Mouse (Mus musculus) common myeloid progenitor, adult 5-6 weeks (primary cell): ENCODE measurements around the gene Rapgef4. TPM values are rescaled to one million over a fixed set of nuclear protein-coding genes. Genes with fewer than 3 reads are reported as not detected.

Source experiments
- ATAC-seq: replicated peaks from 2 replicates; pipeline ENCODE4 v1.8.0; 2016; ENCODE audit warnings: low read depth, mild to moderate bottlenecking, moderate TSS enrichment, inconsistent platforms; ENCODE audit not compliant: poor library complexity, severe bottlenecking
- total RNA-seq: library from RNA; stranded (forward); fragments of 200-1000, 187-1606 nt; gene quantifications from 2 replicates; pipeline ENCODE4 v1.2.3, GENCODE M21; 2017

Rapgef4 gene
- total RNA-seq, 1 experiment from 2014 or later: 0.64 TPM

DNA sequence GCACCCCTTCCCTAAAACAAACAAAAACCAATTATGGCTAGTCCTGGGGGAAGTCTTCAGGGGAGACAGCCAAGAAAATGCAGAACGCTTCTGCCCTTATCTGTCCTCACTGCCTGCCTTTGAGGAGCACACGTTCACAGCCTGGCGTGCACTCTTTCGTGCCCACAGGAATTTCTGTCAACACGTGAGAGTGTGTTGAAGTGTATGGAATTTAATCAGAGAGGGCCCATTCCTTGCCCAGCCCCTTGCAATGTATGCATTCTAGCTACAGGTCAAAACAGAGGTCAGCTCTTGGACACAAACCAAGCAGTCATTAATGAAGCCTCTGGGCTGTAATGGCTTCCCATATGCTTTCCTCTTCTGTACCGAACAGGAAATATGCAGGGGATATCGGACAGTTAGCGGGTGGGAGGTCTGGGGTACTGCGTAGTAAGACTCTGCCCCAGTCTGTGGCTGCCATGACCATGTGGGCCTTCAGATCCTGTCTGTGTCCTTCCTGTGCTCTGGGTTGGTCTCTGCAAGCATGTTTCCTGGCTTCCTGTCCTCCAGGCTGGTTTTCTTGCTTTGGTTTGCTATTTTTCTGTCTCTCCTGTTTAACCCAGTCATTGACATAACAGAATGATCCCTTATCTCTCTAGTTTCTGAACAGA is 188.5 kb downstream of the Rapgef4 start:
- ATAC-seq: peak; percentile 33; the same call in 1 of the 2 replicates

- ATAC-seq: peak; percentile 97
Observed at GRCm38 (mm10) chr2:72170546-72170945, 189.5 kb downstream of the Rapgef4 start.

DNA sequence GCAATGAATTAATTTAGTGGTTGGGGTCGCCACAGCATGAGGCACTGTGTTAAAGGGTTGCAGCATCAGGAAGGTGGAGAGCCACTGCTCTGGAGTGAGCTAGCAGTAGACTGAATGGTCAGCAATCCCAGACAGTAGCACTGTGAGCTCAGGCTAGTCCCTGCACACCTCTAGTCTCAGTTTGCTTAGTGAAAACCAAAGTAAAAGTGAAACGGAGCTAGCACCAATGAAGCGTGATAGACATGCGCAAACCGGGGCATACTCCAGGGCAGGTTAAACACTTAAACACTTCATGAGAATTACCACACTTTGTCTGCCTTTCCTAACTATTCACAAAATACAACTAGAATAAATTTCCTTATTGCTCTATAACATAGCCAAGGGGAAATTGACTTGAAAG is 190.2 kb downstream of the Rapgef4 start:
- ATAC-seq: no peak

DNA sequence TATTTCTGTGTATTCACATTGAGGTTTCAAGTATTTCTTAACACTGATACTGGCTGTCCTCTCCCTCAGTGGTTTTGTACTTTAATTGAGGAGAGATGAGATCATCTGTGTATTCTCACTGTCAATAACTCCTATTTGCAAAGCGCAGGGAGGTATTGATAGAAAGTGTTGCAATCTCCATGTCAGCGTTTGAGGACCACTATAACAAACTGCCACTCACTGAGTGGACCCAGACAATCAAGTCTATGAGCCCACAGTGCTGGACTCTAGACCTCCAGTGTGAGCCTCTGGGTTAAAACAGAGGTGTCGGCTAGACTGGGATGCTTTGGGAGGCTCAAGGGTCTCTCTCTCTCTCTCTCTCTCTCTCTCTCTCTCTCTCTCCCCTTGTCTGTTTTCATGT is 192.0 kb downstream of the Rapgef4 start:
- ATAC-seq: no peak

DNA sequence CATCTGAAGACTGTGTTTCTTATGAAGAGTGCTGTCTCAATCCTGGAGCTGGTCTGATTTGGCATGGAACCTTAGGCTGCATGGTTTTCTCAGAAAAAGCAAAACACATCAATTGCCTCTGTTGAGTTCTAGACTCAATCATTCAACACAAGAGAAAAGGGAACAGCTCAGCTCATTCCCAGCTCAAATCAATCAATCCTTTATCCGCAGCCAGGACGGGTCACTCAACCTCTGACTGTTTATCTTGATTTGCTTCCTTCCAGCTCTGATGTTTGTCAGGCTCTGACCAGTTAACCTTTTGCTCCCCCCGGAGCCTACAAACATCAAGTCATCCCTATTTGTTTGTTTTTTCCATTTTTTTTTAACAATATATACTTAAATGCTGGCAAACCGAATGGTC is 192.8 kb downstream of the Rapgef4 start:
- ATAC-seq: no peak

GRCm38 (mm10) chr2:72175536-72175935 is 194.5 kb downstream of the Rapgef4 start:
- ATAC-seq: no peak

DNA sequence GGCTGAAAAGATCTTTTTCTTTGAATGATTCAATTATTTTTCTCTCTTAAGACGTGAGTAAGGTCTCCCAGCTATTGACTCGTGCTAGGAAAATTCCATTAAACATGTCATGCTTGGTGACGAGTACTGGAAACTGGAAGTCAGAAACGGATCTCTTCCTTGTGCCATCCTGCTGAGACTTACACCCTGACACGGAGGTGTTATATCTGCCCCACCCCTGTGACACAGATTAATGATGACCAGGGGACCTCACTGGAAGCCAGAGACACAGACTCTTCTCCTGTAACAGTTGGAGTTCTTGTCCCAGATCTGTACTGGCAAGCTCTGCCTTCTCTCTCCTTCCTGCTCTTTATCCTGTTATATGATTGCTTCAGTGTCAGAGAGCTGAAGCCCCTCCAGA is 194.9 kb downstream of the Rapgef4 start:
- ATAC-seq: no peak

DNA sequence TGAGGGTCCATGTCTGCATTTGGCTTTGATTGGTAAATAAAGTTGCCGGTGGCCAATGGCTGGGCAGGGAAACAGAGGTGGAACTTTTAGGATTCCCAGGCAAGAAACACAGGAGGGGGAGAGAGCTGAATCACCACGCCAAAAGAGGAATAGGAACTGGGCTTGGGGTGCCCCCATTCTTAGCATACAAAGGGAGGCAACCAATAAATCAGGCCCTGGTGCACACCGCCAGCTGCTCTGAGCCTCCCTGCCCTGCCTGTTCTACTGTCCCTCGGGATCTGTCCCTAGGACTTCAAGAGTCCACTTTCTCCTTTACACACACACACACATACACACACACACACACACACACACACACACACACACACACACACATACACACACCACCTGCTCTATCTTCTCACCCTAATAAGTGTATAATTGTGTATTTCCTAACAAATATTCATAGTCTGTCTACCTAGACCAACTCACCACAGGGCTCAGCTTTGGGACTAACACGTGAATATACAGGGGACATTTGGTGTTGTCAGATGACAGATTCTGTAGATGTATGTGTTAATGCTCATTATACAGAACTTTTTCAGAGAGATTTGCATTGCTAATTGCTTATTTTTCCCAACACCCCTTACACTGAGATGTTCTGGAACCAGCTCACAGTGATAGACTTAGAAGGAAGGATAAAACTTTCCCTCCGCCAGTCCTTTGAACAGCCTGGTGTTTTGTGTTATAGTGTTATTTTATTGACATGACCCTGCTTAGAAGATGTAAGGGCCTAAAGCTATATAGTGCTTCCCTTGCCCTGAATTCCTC is 196.4 kb downstream of the Rapgef4 start:
- ATAC-seq: no peak

DNA sequence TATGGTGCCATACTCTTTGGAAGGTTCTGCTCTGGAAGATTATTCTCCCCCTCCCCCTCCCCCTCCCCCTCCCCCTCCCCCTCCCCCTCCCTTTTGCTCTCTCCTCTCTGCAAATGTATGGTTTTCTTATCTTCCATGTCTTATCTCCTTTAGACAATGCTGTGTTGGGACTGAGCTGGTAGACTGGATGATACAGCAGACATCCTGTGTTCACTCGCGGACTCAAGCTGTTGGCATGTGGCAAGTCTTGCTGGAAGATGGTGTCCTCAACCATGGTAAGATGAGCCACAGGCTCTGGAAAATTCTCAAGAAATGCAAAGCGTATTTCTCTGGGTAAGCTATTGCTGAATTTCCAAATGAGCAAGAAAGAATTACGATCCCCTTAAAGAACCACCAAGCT is 197.0 kb downstream of the Rapgef4 start:
- ATAC-seq: 0 out of 2 replicates have a peak, but pooled peaks have one; percentile 36

DNA sequence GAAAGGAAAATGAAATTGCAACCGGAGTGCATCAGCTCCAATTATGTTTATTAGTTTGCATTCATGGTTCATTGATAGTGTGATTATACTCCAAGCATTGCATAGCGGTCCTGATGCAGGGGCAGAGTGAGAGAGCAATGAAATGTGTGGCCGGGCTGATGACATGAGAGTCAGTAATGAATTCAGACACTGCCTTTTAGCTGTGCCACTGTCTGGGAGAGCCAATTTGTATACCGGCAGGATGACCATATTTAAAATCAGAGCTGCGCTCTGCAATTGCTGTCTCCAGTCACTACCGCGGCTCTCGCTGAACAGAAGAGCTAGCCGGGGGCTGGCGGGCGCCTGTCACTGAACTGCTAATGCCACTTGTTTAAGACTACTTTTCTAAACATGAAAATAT is 197.5 kb downstream of the Rapgef4 start:
- no peak for ATAC-seq

DNA sequence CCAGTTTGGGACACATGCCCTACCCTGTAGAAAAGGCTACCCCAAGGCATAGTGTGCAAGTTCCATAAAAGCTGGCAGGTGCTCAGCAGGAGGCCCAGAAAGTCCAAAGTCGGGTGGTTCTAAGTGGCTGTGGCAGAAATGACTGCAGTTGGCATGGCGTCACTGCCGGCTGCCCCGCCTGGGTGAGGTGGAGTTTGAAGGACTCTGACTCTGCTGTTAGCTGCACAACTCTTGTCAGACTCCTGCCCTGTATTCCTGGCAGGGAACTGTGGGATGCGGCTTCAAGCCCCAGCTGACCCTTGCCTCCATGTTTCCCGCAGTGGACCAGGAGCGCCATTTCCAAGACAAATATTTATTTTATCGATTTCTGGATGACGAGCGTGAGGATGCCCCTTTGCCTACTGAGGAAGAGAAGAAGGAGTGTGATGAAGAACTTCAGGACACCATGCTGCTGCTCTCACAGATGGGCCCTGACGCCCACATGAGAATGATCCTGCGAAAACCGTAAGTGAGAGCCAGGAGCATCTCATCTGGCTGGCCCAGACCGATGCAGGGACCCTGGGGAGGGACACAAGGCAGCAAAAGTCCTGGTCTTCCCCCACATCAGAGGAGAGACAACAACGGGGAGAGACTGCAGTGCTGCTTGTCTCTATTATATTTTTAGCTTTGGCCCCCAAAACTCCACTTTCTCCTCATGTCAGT is 198.7 kb downstream of the Rapgef4 start:
- ATAC-seq: no peak

DNA sequence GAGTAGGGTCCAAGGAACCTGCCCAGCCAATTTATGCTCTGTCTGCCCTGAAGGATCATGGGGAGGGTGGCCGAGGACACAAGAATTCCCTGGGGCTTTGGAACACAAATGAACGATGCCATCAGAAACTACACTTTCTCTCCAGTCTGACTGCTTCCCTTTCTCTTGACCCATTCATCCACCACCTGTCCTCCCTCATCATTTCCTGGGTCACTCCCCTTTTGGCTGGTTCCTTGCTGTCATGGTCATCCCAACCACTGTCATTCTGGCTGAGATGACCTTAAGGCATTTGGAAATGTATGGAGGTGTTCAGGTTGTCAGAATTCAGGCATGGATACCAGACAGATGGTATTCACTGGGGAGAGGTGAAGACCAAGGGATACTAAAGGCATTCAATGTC is 200.4 kb downstream of the Rapgef4 start:
- ATAC-seq: no peak

DNA sequence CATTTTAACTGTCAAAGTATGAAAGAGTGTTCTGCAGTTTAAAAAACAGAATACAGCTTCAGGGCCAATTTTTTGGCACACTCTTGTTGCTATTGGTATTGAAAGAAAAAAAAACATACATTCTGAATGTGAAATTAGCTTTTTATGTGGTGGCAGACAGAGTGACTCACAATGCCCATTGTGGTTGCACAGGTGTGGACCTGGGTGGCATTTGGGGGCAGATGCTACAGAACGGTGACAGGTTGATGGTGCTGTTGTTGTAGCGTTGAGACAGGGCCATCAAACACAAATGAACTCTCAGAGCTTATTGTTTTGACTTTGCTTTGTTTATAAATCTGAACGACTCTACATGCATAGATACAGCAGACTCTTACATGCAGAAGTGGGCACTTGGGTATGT is 202.7 kb downstream of the Rapgef4 start:
- no peak for ATAC-seq

DNA sequence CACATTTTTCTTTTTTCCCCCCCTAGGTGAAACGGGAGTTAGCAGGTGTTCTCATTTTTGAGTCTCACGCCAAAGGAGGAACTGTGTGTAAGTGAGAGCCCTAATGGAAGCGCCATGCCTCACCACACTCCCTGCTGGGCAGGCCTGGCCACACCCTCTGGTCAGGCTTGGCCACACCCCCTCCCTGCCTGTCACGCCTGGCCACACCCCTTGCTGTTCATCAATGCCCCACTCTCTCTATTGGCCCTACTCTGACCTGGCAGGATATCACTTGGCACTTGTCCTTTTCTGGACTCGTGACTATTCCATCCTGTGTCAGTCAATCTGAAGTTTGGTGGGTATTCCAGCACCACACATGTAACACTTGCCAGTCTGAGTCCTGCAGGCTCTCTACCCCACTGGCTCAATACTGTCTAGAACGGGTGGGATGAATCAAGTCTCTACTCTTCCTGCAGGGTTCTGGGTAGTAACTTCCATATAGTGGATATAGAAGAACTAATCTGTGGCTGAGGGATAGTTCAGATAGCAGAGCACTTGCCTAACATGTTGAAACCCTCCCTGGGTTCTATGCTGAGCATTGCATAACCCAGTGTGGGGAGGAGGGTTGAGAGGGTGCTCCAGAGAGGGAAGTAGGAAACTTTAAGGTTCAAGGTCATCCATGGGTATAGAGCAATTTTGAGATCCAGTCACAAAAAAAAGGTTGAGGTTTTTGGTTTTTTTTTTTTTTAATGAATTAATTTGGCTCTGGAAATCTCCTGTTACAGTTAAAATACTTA is 215.3 kb downstream of the Rapgef4 start:
- ATAC-seq: peak; percentile 82

- peak; percentile 73 for ATAC-seq
Observed at GRCm38 (mm10) chr2:72197026-72197425, 216.0 kb downstream of the Rapgef4 start.

GRCm38 (mm10) chr2:72199451-72199850 is 218.4 kb downstream of the Rapgef4 start:
- ATAC-seq: no peak

GRCm38 (mm10) chr2:72201506-72201905 is 220.5 kb downstream of the Rapgef4 start:
- peak; percentile 33; the same call in 1 of the 2 replicates for ATAC-seq

DNA sequence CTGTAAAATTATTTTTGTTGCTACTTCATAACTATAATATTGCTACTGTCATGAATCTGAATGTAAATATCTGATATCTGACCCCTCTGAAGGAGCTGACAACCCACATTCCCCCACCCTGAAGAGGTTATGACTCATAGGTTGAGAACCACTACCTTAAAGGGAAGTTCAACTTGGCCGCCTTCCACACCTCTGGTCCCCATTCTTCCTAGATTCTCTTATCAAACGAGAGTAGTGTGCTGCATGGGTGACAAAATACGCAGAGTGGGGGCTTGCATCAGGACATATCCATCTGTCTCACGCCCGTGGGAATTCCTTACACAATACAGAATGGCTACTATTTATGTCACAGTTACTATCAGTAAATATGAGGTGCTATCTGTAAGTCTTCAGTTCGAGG is 221.2 kb downstream of the Rapgef4 start:
- ATAC-seq: peak; percentile 79

DNA sequence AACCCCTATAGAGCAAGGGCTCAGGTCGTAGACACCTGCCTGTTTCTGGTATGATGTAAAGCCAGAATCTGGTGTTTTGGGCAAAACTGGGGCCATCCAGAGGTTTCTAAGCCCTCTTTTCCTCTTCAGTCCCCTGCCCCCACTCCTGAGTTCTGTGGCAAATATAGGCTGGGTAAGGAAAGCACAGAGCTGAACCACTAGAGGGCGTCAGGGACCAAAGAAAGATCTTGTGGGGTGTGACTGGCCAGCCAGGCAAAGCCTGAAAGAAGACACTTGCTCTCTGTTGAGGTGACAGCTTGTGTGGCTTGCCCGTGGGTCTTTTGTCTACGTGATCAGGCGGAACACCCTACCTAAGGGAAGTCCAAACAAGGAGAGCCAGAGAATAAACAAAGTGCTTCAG is 222.6 kb downstream of the Rapgef4 start:
- ATAC-seq: peak; percentile 74

DNA sequence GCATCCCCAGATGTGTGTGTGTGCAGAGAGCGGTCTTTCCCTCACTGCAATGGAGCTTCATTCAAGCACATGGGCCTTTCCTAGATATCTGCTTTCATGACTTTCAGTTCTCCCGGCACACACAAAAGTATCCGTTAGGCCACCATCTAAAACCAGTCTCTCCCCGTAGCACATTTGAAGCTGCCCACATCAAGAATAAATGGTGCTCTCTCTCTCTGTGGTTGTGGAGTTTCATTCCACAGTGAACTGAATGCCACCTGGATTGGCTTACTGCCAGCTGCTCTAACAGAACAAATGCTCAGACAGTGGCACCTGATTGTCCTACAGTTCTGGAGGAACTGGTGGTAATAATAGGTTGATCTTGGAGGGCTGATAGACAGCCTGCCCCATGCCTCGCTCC is 224.8 kb downstream of the Rapgef4 start:
- ATAC-seq: no peak
